Mouse (Mus musculus): ENCODE data around the gene Gm44973.
"Not testable (repeated sequence)": the region's sequence is repeated elsewhere in the genome, so short reads cannot be mapped to it uniquely, and the experiment has no call there.

Gm44973 gene

GRCm38 (mm10) chr7:5052931-5053343 is 37.6 kb downstream of the Gm44973 start:
- no peak for DNase-seq

- DNase-seq = no peak
These were observed 38.3 kb downstream of the Gm44973 start for GRCm38 (mm10) chr7:5053456-5054179.

GRCm38 (mm10) chr7:5056651-5057263 is 41.5 kb downstream of the Gm44973 start:
- DNase-seq = peak; percentile 64

- no peak for DNase-seq
These were observed 42.1 kb downstream of the Gm44973 start for GRCm38 (mm10) chr7:5057381-5057780.

DNA sequence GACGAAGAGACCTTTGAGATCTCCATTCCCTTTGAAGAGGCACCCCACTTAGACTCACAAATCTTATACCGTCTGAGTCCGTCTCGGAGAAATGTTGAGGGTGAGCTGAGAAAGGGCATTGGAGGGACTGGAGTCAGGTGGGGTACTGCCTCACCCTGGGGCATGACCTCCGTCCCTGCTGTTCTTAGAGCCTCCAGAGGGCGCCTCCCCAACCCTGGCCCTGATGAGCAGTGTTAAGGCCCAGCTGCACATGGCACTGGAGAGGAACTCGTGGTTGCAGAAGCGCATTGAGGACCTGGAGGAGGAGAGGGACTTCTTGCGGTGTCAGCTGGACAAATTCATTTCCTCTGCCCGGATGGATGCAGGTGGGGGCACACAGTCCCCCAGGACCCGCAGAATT is 42.5 kb downstream of the Gm44973 start:
- peak; percentile 48 for DNase-seq

GRCm38 (mm10) chr7:5058631-5059030 is 43.3 kb downstream of the Gm44973 start:
- DNase-seq = no peak

DNA sequence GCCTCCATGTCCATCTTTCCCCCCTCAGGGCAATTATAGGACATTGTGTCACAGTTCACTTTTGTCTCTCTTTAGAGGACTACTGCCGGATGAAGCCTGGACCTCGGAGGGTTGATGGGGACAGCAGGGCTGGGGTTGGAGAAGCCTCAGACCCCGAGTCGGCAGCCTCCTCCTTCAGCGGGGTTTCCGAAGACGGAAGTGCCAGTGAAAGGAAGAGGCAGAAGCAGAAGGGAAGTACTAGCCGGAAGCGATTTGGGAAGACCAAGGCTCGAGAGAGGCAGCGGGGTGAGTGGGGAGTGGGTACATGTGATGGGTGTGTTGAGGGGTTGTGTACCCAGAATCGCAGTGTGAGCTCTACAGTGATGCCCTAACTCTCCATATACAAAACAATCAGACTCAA is 44.1 kb downstream of the Gm44973 start:
- peak; percentile 10 for DNase-seq

DNA sequence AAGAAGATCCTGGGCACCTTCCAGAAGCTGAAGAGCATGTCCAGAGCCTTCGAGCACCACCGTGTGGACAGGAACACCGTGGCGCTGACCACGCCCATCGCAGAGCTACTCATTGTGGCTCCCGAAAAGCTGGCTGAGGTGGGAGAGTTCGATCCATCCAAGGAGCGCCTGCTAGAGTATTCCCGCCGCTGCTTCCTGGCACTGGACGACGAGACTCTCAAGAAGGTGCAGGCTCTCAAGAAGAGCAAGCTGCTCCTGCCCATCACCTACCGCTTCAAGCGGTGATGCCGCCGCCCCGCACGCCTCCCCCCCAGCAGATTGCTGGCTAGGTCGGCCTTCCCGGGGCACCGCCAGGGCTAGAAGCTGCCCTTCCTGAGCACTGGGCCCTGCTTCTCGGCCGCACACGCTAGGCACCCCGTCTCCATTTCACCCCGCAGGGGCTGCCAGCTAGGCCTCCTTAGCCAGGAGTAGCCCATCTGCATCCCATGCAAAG is 45.0 kb downstream of the Gm44973 start:
- DNase-seq = peak; percentile 84

- peak; percentile 98 for DNase-seq
These were observed 45.9 kb downstream of the Gm44973 start for GRCm38 (mm10) chr7:5060944-5061773.

DNA sequence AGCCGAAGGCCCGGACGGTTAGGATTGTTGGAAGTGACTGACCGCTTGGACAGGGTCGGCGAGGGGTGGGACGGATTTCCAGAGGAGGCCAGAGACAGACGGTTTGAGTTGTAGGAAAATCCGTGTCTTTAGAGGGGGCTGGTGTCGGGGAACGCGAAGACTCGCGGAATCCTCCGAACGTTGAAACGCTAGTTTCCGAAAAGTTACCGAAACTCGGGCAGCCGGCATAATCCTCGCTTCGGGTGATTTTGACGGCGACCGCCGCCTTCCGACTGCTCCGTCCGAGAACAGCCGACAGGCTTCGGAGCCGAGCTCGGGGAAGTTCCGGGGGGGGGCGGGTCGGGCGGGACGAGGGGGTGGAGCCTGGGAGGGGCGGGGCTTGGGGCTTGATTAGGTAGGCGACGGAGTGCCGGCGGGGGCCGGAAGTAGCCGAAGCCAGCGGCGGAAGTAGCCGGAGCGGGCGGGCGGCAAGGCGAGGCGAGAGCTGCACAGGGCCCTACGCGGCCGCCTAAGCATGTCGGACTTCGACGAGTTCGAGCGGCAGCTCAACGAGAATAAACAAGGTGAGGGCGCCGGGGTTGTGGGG is 46.6 kb downstream of the Gm44973 start, which contains the start of gene U2af2:
TSS of gene U2af2 (plus strand) at position 370 of the 586 bp plus-strand sequence.
- DNase-seq = peak; percentile 94

GRCm38 (mm10) chr7:5062360-5063001 is 47.2 kb downstream of the Gm44973 start:
- DNase-seq = no peak

- DNase-seq = no peak
These were observed 49.6 kb downstream of the Gm44973 start for GRCm38 (mm10) chr7:5064886-5065285.

DNA sequence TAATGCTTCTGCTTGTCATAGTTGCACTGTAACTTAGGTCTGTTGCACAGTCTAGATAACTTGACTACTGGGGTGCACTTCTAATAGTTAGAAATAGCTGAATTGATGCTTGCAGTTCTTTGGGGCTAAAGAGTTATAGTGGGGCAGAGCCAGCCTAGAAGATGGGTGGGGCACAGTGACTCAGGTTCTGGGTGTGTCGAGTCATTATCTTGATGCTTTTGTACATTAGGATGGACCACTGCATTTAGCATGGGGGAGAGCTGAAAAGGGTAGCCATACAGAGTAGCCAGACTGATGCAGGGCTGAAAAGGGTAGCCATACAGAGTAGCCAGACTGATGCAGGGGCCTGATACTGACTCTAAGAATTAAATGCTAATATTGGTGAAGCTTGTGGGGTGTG is 58.3 kb downstream of the Gm44973 start:
- DNase-seq = no peak

- DNase-seq = no peak
These were observed 59.7 kb downstream of the Gm44973 start for GRCm38 (mm10) chr7:5074984-5075383.

DNA sequence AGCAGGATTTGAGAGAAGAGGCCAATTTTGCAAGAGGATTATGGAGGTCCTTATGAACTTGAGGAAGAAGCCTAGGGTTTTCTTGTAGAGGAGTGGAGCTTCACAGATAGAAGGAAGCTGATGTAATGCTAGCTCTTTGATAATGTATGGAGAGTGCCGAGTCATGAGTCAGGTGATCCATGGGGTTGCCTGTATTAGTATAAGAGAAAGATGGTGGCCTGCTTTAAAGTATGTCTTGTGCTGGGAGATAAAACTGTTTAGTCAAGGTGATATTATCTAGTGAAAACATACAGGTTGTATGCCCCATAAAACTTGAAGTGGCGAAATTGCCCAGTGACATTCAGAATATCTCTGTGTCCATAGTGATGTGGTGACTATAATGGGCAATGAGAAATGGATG is 61.6 kb downstream of the Gm44973 start:
- no peak for DNase-seq

DNA sequence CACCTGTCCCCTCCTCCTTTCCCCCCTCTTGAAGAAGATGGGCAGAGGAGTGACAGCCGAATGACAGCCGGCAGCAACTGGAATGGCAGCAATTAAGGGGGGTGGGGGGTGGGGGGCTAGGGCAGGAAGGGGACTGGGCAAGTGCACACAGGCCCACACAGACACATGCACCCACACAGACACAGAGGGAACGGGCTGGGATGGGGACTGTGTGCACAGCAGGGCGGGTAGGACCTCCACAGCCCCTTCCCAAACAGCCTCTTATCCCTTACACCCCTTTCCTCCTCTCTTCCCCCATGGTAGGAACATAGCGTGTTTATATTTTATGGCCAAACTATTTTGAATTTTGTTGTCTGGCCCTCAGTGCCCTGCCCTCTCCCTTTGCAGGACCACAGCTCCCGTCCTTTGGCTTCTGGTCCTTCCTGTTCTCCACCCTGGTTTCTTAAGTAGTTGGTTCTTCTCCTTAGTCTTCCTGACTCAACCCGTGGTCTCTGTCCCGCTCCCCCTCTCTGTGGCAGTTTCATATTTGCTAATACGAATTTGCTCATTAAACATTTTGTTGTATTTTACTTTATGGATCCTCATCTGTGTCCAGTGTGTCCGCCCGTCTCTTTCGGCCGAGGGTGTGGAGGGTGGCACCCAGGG is 64.2 kb downstream of the Gm44973 start:
- DNase-seq = not testable (repeated sequence)

- peak; percentile 95 for DNase-seq
These were observed 64.9 kb downstream of the Gm44973 start, which contains the start of gene Epn1 for GRCm38 (mm10) chr7:5080010-5080751. Gene Epn1, plus strand, starts transcription at chr7:5080235.

GRCm38 (mm10) chr7:5080815-5081214 is 65.5 kb downstream of the Gm44973 start:
- DNase-seq = no peak

- no peak for DNase-seq
These were observed 65.9 kb downstream of the Gm44973 start for GRCm38 (mm10) chr7:5081241-5081640.

GRCm38 (mm10) chr7:5081939-5082338 is 66.6 kb downstream of the Gm44973 start:
- DNase-seq = no peak
